Mouse (Mus musculus): ENCODE measurements around the gene Fbxw4. TPM values are rescaled to one million over a fixed set of nuclear protein-coding genes. Genes with fewer than 3 reads are reported as not detected.
A peak's percentile ranks its signal among the peaks of the same experiment; 100 is the strongest.
"Not testable (repeated sequence)": the region's sequence is repeated elsewhere in the genome, so short reads cannot be mapped to it uniquely, and the experiment has no call there.

The Fbxw4 gene
- total RNA-seq, 2 experiments from 2014 or later = 21.0 to 21.7 TPM

DNA sequence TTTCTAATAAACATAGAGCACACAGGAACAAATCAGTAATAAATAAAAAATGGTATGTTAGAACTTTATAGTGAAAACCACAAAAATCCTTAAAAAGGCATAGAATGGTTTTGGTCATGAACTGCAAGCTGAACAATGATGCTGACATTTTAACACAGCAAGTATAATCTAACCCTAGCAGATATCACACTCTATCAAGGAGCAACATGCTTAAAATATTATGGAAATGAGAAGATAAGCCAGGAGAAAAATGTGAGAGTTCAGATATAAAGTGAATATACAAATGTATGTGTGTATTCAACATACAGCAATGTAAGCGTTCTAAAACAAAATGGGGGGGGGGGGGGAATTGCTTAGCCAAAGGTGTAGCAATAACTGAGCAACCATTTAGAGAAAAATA lies 2.3 kb downstream of the Fbxw4 start:
- intact Hi-C loops (cut with DNase I) = loop anchor here (1.0 to 5.0 kb wide), 2 partner anchors 81 to 91 kb away; partner anchors contain the start of gene Npm3
- DNase-seq = no peak

DNA sequence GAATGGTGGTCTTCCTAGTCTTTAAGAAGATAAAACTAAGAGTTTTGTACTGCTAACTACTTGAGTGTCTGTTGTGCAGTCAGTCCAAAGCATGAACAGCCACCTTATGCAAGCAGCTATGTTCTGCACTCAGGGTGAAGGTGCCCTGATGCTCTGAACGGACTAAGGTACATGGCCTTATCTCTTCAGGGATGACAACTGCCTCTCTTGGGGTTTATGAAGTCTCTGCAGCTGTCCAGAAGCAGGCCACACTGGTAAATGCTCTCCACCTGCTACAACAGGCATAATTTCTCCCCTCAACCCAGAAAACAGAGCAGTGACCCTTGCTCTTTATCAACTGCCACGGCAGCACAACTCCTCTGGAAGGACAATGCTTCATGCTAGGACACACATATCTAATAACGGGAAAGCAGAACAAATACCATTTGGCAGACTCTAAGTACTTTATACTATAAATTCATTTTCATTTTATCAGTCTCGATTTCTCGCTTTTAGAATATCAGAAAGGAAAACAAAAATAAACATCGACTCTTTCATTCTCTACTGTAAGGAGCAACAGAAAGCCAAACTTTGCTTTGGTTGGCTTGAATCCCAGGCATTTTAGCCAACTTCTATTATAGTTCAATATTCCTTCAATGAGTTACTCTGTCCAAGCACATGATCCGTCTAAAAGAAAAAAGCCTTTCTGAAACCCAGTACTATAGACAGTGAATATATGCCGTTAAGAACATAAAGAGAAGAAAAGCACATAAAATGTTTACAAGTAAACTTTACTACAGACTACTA lies 3.1 kb downstream of the Fbxw4 start:
- intact Hi-C loops (cut with DNase I) = loop anchor here (1.0 to 5.0 kb wide), 2 partner anchors 80 to 92 kb away; partner anchors contain the start of gene Npm3
- no peak for DNase-seq

DNA sequence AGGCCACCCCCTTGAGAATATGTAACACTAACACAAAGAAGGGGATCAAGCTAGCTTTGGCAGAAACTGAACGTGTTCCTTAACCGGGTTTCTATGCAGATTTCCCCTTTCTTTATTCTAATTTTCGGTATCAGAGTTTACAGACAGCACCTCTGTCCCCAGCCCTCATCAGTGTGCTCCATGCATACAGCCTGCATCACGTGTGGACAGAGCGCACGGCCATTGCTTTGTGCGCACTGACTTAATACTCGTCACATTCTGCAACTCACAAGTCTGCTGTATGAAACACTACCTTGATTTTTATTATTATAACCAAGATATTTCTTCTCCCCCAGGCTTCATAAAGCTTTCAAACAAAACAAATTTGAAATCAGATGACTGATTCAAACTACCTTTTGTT lies 4.2 kb downstream of the Fbxw4 start:
- intact Hi-C loops (cut with DNase I) = loop anchor here (5.0 kb wide), 1 partner anchor 79 kb away; no protein-coding TSS in a partner anchor
- no peak for DNase-seq

GRCm38 (mm10) chr19:45653986-45654385 lies 6.1 kb downstream of the Fbxw4 start:
- intact Hi-C loops (cut with DNase I) = no loop called here
- no peak for DNase-seq

DNA sequence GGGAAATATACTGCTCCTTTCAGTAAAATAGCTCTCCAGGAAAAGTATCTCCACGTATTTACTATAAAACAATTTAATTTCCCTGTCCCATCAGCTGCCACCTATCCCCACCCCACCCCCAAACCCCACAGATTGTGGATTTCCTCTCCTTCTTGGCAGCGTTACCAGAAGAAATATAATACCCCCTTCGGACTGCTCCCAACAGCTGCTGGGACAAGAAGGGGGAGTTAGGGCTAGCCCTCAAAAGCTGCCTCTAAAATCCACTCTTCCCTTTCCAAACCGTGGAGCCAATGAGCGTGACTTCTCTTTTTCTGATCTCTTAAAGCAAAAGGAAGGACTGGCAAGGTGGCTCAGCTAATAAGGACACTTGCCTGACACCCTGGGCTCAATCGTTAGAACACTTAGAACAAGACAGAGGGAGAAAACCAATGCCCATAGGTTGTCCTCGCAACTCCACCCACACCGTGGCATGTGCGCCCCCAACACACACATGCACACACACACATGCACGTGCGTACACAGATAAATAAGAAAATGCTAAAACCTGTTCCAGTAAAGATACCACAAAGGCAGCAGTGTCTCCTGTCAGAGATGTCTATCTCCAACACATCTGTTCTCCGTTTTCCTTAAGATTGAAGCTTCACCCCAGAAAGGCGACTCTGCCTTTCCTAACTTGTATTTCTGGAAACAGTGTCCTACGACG lies 7.7 kb downstream of the Fbxw4 start:
- DNase-seq = peak; percentile 40 to 45
- intact Hi-C loops (cut with DNase I) = no loop called here

GRCm38 (mm10) chr19:45651524-45651923 lies 8.6 kb downstream of the Fbxw4 start:
- intact Hi-C loops (cut with DNase I) = no loop called here
- no peak for DNase-seq

DNA sequence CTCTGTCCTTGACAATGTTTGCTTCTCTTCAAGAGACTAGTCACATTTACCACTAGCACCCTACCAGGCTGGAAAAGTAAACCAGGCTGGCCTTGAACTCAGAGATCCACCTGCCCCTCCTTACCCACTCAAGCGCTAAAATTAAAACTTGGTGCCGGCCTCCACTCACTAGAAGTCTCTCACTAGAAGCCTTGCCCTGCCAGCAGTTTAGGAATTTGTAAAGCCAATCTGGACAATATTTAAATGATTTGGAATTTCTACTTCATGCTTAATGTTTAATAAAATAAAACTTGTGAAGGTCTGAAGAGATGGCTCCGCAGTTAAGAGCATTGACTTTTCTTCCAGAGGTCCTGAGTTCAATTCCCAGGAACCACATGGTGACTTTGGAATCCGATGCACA lies 10.3 kb downstream of the Fbxw4 start:
- DNase-seq = no peak
- intact Hi-C loops (cut with DNase I) = no loop called here

DNA sequence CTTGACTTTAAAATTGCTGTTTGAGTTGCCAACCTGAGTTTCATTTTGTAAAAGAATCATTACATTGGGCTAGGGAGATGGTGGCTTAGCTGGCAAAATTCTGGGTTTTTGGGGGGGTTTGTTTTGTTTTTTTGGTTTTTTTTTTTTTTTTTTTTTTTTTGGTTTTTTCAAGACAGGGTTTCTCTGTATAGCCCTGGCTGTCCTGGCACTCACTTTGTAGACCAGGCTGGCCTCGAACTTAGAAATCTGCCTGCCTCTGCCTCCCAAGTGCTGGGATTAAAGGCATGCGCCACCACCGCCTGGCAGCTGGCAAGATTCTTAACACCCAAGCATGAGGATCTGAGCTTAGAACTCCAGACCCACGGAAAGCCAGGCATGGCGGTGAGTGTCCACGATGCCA lies 11.6 kb downstream of the Fbxw4 start:
- intact Hi-C loops (cut with DNase I) = not testable (repeated sequence)

DNA sequence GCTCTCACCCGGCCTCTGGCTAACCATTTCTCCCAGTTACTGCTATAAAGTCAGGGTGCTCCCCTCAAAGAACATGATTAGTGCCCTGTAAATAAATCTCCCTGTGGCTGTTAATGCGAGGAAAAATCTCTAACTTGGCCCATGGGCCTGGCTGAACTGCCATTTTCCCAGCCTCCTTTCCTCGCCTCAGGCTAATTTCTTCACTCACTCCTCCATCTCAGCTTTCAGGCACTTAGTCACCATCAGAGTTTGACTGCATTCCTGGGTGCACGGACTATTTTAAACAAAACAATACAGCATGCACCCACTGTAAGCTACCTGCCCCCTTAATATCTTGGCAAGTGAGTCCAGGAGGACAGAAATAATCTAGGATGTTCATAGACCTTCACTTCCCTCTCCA lies 13.2 kb downstream of the Fbxw4 start:
- no peak for DNase-seq
- intact Hi-C loops (cut with DNase I) = no loop called here

More for the DNA sequence above, 11.6 kb downstream of the Fbxw4 start:
- DNase-seq = not testable (repeated sequence)

DNA sequence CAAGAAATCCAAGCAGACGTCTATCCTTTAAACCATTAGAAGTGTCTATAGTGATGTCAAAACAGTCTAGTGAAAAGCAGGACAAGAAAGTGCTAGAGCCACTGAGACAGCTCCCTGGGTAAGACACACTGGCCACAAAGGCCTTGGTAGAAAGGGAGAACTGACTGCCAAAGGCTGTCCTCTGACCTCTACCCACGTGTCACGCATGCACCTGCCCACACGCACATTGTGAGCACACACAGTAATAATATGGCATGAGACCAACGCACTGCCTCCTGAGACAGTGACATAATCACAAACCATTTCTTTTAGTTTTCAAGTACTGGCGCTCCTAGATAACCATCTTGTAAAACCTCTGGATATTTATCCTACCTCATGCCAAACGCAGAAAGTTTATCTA lies 19.4 kb downstream of the Fbxw4 start:
- intact Hi-C loops (cut with DNase I) = no loop called here
- DNase-seq = no peak

DNA sequence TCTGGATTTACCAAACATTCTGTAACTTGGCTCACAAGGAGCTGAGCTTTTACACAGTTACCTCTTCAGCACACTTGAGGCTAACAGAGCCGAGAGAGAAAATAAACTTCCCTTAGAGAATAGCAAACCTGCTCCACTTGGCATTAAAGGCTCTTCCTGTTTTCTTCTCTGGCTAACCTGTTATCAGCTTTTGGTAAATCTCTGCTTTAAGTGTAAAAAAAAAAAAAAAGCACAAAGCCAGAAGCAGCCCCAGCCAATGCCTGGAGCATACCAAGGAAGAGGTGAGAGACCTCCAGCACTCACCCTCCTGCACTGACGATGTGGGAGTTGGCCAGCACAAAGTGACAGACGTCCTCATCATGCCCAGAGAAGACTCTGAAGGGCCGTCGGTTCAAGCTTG lies 24.2 kb downstream of the Fbxw4 start:
- no peak for DNase-seq
- intact Hi-C loops (cut with DNase I) = no loop called here

- no peak for DNase-seq
- intact Hi-C loops (cut with DNase I) = no loop called here
Measured at GRCm38 (mm10) chr19:45631584-45631983, 28.5 kb downstream of the Fbxw4 start.

GRCm38 (mm10) chr19:45630953-45631352 lies 29.2 kb downstream of the Fbxw4 start:
- intact Hi-C loops (cut with DNase I) = no loop called here
- no peak for DNase-seq

- no peak for DNase-seq
- intact Hi-C loops (cut with DNase I) = loop anchor here (5.0 kb wide), 1 partner anchor 47 kb away; no protein-coding TSS in a partner anchor
Measured at GRCm38 (mm10) chr19:45629219-45629618, 30.9 kb downstream of the Fbxw4 start.

DNA sequence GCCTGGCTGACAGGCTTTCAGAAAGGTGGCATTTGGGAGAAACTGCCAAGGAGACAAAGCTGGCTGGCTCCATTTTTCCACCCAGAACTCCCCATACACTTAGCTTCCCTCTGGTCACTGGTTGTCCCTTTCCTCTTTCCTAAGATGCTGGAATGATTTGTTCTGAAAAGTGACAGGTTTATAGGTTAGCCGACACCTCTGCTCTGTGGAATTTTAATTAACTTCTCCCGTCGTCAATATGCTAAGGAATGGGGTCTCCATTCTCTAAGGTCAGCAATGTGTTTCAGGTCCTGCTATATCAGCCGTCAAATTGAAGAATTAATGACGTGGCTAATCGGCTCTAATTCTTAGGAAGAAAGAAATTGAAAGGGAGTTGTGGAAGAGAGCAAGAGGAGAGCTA lies 31.5 kb downstream of the Fbxw4 start:
- no peak for DNase-seq
- intact Hi-C loops (cut with DNase I) = loop anchor here (5.0 kb wide), 1 partner anchor 46 kb away; no protein-coding TSS in a partner anchor

- intact Hi-C loops (cut with DNase I) = loop anchor here (5.0 kb wide), 1 partner anchor 45 kb away; no protein-coding TSS in a partner anchor
Measured at GRCm38 (mm10) chr19:45627036-45627435, 33.1 kb downstream of the Fbxw4 start.

DNA sequence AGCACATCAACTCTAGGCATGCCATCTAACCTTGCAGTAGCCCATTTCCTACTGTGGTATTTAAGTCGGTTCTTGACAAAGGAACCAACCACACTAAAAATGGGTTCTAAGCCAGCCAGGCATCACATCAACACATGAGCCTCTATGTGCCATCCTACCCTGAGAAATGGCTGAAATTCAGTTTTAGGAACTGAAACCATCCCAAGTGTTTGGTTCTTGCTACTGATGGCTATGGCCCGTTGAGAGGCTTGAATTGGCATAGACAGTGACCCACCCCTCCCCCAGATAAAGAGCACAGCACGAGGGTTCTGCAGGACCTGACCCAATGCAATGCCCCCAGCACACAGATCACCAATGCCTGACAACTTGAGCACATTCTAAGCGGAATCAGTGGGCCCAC lies 36.4 kb downstream of the Fbxw4 start:
- DNase-seq = no peak
- intact Hi-C loops (cut with DNase I) = no loop called here

More at GRCm38 (mm10) chr19:45627036-45627435, 33.1 kb downstream of the Fbxw4 start:
- DNase-seq = no peak

- intact Hi-C loops (cut with DNase I) = no loop called here
- no peak for DNase-seq
Measured at GRCm38 (mm10) chr19:45622144-45622543, 38.0 kb downstream of the Fbxw4 start.

DNA sequence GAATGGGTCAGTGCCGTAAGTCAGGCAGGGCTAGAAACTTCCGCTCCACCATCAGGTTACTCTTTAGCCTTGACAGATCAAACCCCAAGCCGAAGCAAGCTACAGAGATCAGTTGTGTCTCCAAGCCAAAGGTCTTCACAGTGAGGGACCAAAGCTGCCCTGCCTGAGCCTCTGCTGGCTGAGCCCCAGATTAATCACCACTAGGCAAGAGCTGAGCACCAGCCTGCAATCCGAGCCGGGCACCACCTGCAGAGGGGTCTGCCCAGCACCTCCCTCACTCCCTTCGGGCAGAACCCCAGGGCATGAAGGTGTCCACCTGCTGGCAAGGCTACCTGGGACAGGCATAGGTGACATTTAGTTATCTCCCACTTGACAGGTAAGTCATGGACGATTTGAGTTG lies 39.1 kb downstream of the Fbxw4 start:
- DNase-seq = no peak
- intact Hi-C loops (cut with DNase I) = no loop called here

DNA sequence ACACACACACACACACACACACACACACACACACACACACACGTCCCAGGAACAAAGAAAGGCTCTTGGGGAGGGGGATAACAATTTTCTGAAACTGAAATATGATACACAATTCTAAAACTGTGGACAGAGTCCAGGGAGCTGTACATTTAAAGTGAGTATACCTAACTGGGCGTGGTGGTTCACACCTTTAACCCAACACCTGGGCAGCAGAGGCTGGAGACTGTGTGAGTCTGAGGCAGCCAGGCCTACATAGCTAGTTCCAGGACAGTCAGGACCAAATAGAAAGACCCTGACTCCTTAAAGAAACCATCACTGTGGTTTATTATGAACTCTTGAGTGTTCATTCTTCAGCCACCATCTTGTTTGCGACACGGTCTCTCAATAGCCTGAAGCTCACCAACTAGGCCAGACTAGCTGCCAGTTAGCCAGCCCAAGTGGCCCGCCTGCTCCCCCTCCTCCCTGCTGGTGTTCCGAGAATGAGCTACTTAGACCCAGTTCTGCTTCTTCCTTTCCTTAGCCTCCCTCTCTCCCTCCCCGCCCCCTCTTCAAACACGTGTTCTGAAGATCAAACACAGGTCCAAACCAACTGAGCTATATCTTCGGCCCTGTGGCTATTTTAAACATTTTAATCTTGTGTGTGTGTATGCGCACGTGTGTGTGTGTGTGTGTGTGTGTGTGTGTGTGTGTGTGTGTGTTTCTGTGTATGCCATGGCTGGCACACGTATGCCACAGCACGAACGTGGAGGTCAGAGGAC lies 40.2 kb downstream of the Fbxw4 start:
- intact Hi-C loops (cut with DNase I) = no loop called here

GRCm38 (mm10) chr19:45618184-45618583 lies 41.9 kb downstream of the Fbxw4 start:
- intact Hi-C loops (cut with DNase I) = no loop called here
- no peak for DNase-seq

More for the DNA sequence above, 40.2 kb downstream of the Fbxw4 start:
- no peak for DNase-seq
